Mouse (Mus musculus) hindbrain, embryonic 10.5 days (tissue): ENCODE results near the gene Lim2. TPM values are rescaled to one million over a fixed set of nuclear protein-coding genes. Genes with fewer than 3 reads are reported as not detected.
A peak's percentile ranks its signal among the peaks of the same experiment; 100 is the strongest.
"Not testable (repeated sequence)": the region's sequence is repeated elsewhere in the genome, so short reads cannot be mapped to it uniquely, and the experiment has no call there.

ENCODE experiments used
- DNase-seq: peaks from one replicate; pipeline ENCODE4 v3.0.0-alpha.2; 2017; ENCODE audit warnings: low spot score
- H3K27ac ChIP-seq: fragments of 300-500 bp; sonication (generic); 2 replicates; pipeline ENCODE4 v1.5.1; 2016; ENCODE audit warnings: mild to moderate bottlenecking, moderate library complexity
- H3K27me3 ChIP-seq: fragments of 300-500 bp; sonication (generic); 2 replicates; pipeline ENCODE4 v1.6.1; 2016; ENCODE audit warnings: mild to moderate bottlenecking; ENCODE audit not compliant: poor library complexity, insufficient read depth, severe bottlenecking
- H3K36me3 ChIP-seq: fragments of 300-500 bp; sonication (generic); 2 replicates; pipeline ENCODE4 v1.6.1; 2016; ENCODE audit warnings: mild to moderate bottlenecking, moderate library complexity
- H3K4me1 ChIP-seq: fragments of 300-500 bp; sonication (generic); replicated peaks from 2 replicates; pipeline ENCODE4 v1.6.1; 2016; ENCODE audit warnings: mild to moderate bottlenecking
- H3K4me3 ChIP-seq: fragments of 300-500 bp; sonication (generic); 2 replicates; pipeline ENCODE4 v1.5.1; 2016; ENCODE audit warnings: mild to moderate bottlenecking, moderate library complexity
- H3K9me3 ChIP-seq: fragments of 300-500 bp; sonication (generic); 2 replicates; pipeline ENCODE4 v1.6.1; 2016; ENCODE audit warnings: mild to moderate bottlenecking, moderate library complexity
- WGBS: fragments of 180-500 bp; shearing (Covaris S2); methylation state at CpG from one replicate; pipeline ENCODE4 v1.1.7; 2016; 5-methylcytosine and 5-hydroxymethylcytosine counted together
- polyA plus RNA-seq: library from polyadenylated mRNA; unstranded; fragments of >200 nt; fragmentation: Nextera tagmentation; extraction: Ambion mirVana; gene quantifications from 2 replicates; pipeline ENCODE4 v1.2.1, GENCODE M21; 2016

The Lim2 gene
- not detected in 2 replicates for polyA plus RNA-seq

DNA sequence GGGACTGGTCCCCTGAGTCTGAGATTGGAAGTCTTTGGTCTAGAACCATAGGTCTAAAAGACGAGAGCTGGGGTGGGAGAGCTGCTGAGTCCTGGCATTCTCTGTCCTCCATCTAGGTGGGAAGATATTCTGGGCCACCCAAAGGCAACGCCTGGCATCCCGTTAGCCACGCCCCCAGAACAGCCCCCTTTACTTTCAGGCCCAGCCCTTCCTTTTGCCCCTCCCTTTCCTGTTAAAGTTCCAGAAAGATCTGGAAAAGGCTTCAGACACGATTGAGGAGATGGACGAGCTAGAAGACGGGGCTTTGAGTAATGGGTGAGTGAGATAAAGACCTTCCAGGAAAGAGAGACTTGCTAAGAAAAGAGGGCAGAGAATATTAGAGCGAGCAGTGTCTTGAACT lies at the start of gene Lim2:
Lim2 (plus strand) TSS at position 265 of the 400 bp plus-strand sequence.
- Histone ChIP-seq H3K36me3 (no peaks in the 10 kb centered on the region), H3K27ac (no peak within 1 kb of the TSS), H3K4me3 (no peak within 1 kb of the TSS), H3K4me1 (0 out of 2 replicates have a peak, but pooled peaks cover 5% of the 10 kb centered on the region), H3K9me3 (peaks cover 2% of the 10 kb centered on the region; the same call in 1 of the 2 replicates), H3K27me3 (no peaks in the 10 kb centered on the region)
- 90% methylated on average over 8 of the region's 8 CpGs for WGBS
- DNase-seq = no peak

GRCm38 (mm10) chr7:43378226-43378625 lies 49.2 kb upstream of the Lim2 start:
- Histone ChIP-seq H3K9me3 (no peaks in the 10 kb centered on the region), H3K36me3 (no peaks in the 10 kb centered on the region), H3K27me3 (no peaks in the 10 kb centered on the region), H3K4me3 (no peak overlapping the region), H3K27ac (no peak overlapping the region), H3K4me1 (no peaks in the 10 kb centered on the region)
- 21% methylated on average over 5 of the region's 5 CpGs for WGBS
- peak; percentile 34 for DNase-seq

DNA sequence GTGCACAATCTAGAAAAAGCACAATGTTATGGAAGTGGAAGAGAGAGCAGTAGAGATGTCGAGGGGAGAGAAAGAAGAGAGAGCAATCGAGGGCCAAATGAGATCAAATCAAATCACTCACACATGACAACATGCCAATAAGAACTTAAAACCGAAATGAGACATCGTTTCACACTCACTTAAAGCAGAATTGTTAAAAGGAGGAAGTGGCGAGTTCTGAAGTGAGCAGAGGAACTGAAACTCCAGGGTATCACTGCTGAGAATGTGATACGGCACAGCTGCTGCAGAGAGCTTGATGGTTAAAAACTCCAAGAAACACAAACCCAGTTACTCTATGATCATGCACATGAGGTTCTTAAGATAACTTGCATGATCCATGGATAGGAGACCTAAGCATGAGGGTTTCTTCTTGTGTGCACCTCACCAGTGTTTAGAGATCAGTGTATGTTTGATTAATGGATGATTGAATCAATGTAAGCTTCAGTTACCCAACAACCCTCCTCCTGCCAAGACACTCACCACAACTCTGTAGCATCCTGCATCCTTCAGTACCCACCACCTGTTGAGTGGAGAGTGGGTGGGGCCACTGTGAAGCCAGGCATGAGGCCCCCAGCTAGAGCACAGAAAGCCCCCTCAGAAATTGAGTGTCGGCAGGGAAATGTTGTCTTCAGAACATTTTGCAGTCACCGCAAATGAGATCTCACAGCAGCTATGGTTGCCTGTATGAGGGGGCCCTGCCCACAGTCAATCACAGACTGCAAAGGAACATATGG lies 34.9 kb upstream of the Lim2 start:
- WGBS = 83% methylated on average over 8 of the region's 8 CpGs
- no peak overlapping the region for H3K4me3 ChIP-seq
- H3K4me1 ChIP-seq = no peaks in the 10 kb centered on the region

GRCm38 (mm10) chr7:43399501-43399900 lies 28.0 kb upstream of the Lim2 start:
- Histone ChIP-seq H3K27me3 (no peaks in the 10 kb centered on the region), H3K9me3 (no peaks in the 10 kb centered on the region), H3K4me1 (no peaks in the 10 kb centered on the region), H3K36me3 (no peaks in the 10 kb centered on the region), H3K27ac (no peak overlapping the region), H3K4me3 (no peak overlapping the region)
- no peak for DNase-seq
- WGBS = 90% methylated on average over 2 of the region's 2 CpGs

More for the DNA sequence above, 34.9 kb upstream of the Lim2 start:
- no peak for DNase-seq
- no peak overlapping the region for H3K27ac ChIP-seq
- no peaks in the 10 kb centered on the region for H3K36me3 ChIP-seq
- no peaks in the 10 kb centered on the region for H3K9me3 ChIP-seq
- no peaks in the 10 kb centered on the region for H3K27me3 ChIP-seq

GRCm38 (mm10) chr7:43402718-43403117 lies 24.8 kb upstream of the Lim2 start:
- no peak for DNase-seq

DNA sequence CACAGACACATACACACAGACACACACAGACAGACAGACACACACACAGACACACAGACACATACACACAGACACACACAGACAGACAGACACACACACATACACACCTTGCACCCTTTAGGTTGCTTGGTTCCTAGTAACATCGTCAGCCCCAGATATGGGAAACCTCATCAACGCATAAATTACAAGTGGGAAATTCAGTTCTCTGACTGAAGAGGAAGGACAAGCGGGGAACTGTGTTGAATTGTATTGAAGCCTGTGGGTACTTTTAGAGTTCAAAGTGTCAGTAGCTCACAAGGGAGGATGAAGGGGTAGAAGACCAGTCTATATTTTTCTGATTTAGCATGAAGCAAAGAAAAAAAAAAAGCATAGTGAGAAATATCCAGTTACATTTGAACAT lies 19.9 kb upstream of the Lim2 start:
- Histone ChIP-seq H3K4me3 (no peak overlapping the region), H3K4me1 (peaks cover 5% of the 10 kb centered on the region), H3K36me3 (no peaks in the 10 kb centered on the region), H3K27me3 (no peaks in the 10 kb centered on the region), H3K9me3 (no peaks in the 10 kb centered on the region; the same call in 1 of the 2 replicates), H3K27ac (no peak overlapping the region)
- DNase-seq = no peak
- WGBS = 88% methylated on average over 3 of the region's 3 CpGs

More at GRCm38 (mm10) chr7:43402718-43403117, 24.8 kb upstream of the Lim2 start:
- no peak overlapping the region for H3K4me3 ChIP-seq
- 65% methylated on average over 2 of the region's 2 CpGs for WGBS
- H3K36me3 ChIP-seq = no peaks in the 10 kb centered on the region
- no peaks in the 10 kb centered on the region for H3K9me3 ChIP-seq
- H3K27me3 ChIP-seq = no peaks in the 10 kb centered on the region
- H3K4me1 ChIP-seq = no peaks in the 10 kb centered on the region
- H3K27ac ChIP-seq = no peak overlapping the region

- H3K36me3 ChIP-seq = no peaks in the 10 kb centered on the region
- WGBS = 80% methylated on average over 4 of the region's 4 CpGs
- no peaks in the 10 kb centered on the region; the same call in 1 of the 2 replicates for H3K9me3 ChIP-seq
- H3K4me1 ChIP-seq = peaks cover 5% of the 10 kb centered on the region
- H3K4me3 ChIP-seq = no peak within 1 kb of the TSS
- no peak for DNase-seq
- H3K27ac ChIP-seq = no peak within 1 kb of the TSS
- H3K27me3 ChIP-seq = no peaks in the 10 kb centered on the region
Observed at GRCm38 (mm10) chr7:43408131-43408553, 19.3 kb upstream of the Lim2 start, which contains the start of gene Siglecg. Gene Siglecg (plus strand): TSS chr7:43408204.

- WGBS = 73% methylated on average over 3 of the region's 3 CpGs
- Histone ChIP-seq H3K27ac (no peak overlapping the region), H3K27me3 (no peaks in the 10 kb centered on the region), H3K4me1 (peaks cover 5% of the 10 kb centered on the region), H3K36me3 (no peaks in the 10 kb centered on the region), H3K4me3 (no peak overlapping the region), H3K9me3 (no peaks in the 10 kb centered on the region; the same call in 1 of the 2 replicates)
- DNase-seq = no peak
Observed at GRCm38 (mm10) chr7:43409084-43409483, 18.4 kb upstream of the Lim2 start.

DNA sequence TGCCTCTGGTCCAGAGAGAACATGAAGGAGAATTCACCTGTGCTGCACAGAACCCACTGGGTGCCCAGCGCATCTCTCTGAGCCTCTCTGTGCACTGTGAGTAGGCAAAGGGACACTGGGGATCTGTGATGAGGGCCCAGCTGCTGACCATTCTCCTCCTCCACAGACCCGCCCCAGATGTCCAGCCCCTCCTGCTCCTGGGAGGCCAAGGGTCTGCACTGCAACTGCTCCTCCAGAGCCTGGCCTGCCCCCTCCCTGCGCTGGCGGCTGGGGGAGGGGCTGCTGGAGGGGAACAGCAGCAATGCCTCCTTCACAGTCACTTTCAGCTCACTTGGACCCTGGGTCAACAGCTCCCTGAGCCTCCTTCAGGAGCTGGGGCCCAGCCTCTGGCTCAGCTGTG lies 15.7 kb upstream of the Lim2 start:
- H3K9me3 ChIP-seq, H3K27me3 ChIP-seq, H3K4me3 ChIP-seq, H3K4me1 ChIP-seq, H3K27ac ChIP-seq, H3K36me3 ChIP-seq: not testable (repeated sequence)
- DNase-seq = peak; percentile 10
- WGBS = 29% methylated on average over 4 of the region's 4 CpGs

GRCm38 (mm10) chr7:43417298-43417697 lies 10.2 kb upstream of the Lim2 start:
- peak; percentile 5 for DNase-seq
- no peaks in the 10 kb centered on the region for H3K4me1 ChIP-seq
- H3K27ac ChIP-seq = no peak overlapping the region
- H3K27me3 ChIP-seq = no peaks in the 10 kb centered on the region
- peaks cover 5% of the 10 kb centered on the region; the same call in 1 of the 2 replicates for H3K9me3 ChIP-seq
- H3K36me3 ChIP-seq = no peaks in the 10 kb centered on the region
- no peak overlapping the region for H3K4me3 ChIP-seq
- 83% methylated on average over 10 of the region's 10 CpGs for WGBS

GRCm38 (mm10) chr7:43422995-43423617 lies 4.4 kb upstream of the Lim2 start:
- 0 out of 2 replicates have a peak, but pooled peaks cover 5% of the 10 kb centered on the region for H3K4me1 ChIP-seq
- H3K36me3 ChIP-seq = no peaks in the 10 kb centered on the region
- no peak overlapping the region for H3K27ac ChIP-seq
- no peaks in the 10 kb centered on the region for H3K9me3 ChIP-seq
- H3K27me3 ChIP-seq = no peaks in the 10 kb centered on the region
- peak; percentile 85 for DNase-seq
- H3K4me3 ChIP-seq = peak overlapping the region; percentile 21; the same call in 1 of the 2 replicates
- WGBS = 11% methylated on average over 11 of the region's 11 CpGs

DNA sequence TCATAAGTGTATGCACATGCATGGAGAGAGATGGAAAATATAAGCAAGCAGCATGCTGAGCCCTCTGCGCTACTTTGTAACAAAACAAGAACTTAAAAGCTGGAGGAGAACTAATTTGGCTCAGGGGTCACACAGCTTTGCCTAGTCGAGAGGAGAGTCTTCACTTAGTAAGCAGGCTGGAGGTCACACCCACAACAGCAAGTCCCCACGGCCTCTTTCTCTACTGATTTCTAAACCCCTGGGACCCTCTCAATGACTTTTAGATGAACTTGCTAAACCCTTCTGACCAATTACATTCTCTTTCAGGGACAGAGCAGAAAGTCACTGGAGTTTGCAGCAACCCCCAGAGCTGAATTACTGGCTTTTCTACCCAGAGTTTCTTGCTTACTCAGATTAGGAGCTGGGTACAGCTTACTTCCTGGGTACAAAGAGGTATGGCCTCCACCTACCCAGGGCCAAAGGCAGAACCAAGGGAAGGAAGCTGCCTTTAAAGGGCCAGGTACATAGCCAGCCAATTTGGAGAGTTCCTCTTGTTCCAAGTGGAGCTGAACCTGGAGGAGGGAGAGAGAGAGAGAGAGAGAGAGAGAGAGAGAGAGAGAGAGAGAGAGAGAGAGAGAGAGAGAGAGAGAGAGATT lies 3.4 kb upstream of the Lim2 start:
- 70% methylated on average over 3 of the region's 3 CpGs for WGBS
- Histone ChIP-seq H3K27ac (no peak overlapping the region), H3K27me3 (no peaks in the 10 kb centered on the region), H3K4me1 (0 out of 2 replicates have a peak, but pooled peaks cover 5% of the 10 kb centered on the region), H3K4me3 (no peak overlapping the region), H3K36me3 (no peaks in the 10 kb centered on the region), H3K9me3 (no peaks in the 10 kb centered on the region)
- DNase-seq = no peak
